Mouse (Mus musculus) E14TG2a.4 (cell line): ENCODE measurements around the gene Synpo2.

ENCODE experiments used
- CTCF ChIP-seq: conservative IDR thresholded peaks from 2 replicates; pipeline ENCODE4 v1.5.1; 2014; ENCODE audit warnings: low read length
- NANOG ChIP-seq: IDR thresholded peaks from 2 replicates; pipeline ENCODE4 v1.6.1; 2014; ENCODE audit warnings: borderline replicate concordance, low read length, mixed read lengths

GRCm38 (mm10) chr3:123267741-123268201 lies 31.8 kb upstream of the Synpo2 start:
- no peak for TF ChIP-seq CTCF
- no peak for TF ChIP-seq NANOG
